Mouse (Mus musculus): Measurements from ENCODE around the gene Ocm. TPM values are rescaled to one million over a fixed set of nuclear protein-coding genes. Genes with fewer than 3 reads are reported as not detected.

Gene Ocm
- polyA plus RNA-seq (2016; fragmentation: Nextera tagmentation; extraction: Ambion mirVana): not detected in 2 replicates

DNA sequence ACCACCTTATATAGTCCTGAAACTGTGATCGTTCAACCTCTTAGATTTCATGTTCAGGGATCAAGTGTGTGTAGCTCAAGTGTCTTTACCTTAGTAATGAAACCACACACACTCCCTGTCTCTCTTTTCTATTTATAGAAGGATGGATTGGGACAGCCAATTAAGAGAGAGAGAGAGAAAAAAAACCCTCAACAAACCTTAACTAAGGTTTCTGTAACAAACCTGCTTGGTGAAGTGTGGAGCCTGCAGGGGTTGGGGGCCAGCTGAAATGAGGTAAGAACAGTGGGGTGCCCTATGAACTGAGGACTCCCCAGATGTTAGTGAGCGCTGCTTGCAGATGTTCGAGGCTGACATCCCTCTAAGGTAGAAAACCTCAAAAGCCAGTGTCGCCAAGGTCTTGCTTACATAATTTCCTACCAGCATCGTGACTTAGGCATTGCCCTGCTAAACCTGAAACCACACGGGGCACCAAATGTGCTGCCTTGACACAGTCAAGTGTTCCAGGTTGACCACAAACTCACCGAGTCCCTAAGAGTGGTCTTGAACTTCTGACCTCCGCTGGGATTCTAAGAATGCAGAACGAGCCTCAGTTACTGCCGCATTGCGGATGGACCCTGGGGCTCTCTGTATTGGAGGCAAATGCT lies at the start of gene Ocm:
Gene Ocm, minus strand, starts transcription at position 51 of the 644 bp plus-strand sequence.
- H3K36me3 ChIP-seq: no peaks in the 10 kb centered on the region
- H3K27ac ChIP-seq: no peak within 1 kb of the TSS
- no peaks in the 10 kb centered on the region for H3K27me3 ChIP-seq (ENCODE audit: low read depth, poor library complexity, severe bottlenecking)
- no peaks in the 10 kb centered on the region for H3K9me3 ChIP-seq (replicated peaks)
- H3K4me1 ChIP-seq: no peaks in the 10 kb centered on the region
- 75% methylated on average over 11 of the region's 11 CpGs for WGBS
- no peak within 1 kb of the TSS for H3K4me3 ChIP-seq
- DNase-seq (ENCODE audit: low spot score): no peak

DNA sequence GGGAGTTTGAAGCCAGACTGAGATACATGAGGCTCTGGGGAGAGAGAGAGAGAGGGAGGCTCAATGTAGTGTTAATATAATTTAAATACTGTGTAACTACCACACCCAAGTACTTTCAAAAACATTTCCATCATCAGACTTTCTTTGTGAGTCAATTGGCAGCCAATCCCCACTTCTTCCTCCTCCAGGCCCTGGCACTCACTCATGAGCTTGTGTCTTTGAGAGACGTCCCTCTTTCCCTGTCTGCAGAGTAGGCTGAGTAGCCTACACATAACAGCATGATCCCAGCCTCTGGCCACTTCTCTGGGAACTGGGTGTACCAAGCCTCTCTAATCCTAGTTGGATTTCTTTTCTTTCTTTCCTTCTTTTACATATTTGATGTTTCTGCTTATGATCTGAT lies 44.8 kb upstream of the Ocm start:
- DNase-seq (ENCODE audit: low spot score): no peak
- H3K36me3 ChIP-seq: no peaks in the 10 kb centered on the region
- no peaks in the 10 kb centered on the region for H3K27me3 ChIP-seq (ENCODE audit: low read depth, poor library complexity, severe bottlenecking)
- no peak overlapping the region for H3K27ac ChIP-seq
- 60% methylated on average over 1 of the region's 1 CpGs for WGBS
- no peaks in the 10 kb centered on the region for H3K9me3 ChIP-seq (replicated peaks)
- H3K4me1 ChIP-seq: no peaks in the 10 kb centered on the region
- no peak overlapping the region for H3K4me3 ChIP-seq

DNA sequence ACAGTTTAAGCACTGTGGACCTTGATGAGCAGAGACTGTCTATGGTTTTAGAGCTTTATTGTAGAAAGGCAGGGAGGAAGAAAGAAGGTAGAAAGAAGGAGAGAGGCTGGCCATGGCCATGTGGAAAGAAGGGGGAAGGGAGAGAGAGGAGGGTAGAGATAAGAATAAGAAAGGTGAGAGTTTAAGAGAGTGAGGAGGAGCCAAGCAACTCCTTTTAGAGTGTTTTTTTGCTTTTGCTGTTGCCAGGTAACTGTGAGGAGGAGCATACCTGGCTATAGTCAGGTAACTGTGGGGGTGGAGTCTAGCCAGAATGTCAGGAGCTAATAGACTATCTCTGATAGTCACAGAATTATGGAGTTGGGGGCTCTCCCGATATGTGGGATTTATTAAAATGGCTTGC lies 43.6 kb upstream of the Ocm start:
- WGBS: 97% methylated on average over 1 of the region's 1 CpGs
- DNase-seq (ENCODE audit: low spot score): no peak
- H3K27ac ChIP-seq: no peak overlapping the region
- no peaks in the 10 kb centered on the region for H3K4me1 ChIP-seq
- no peaks in the 10 kb centered on the region for H3K27me3 ChIP-seq (ENCODE audit: low read depth, poor library complexity, severe bottlenecking)
- H3K36me3 ChIP-seq: no peaks in the 10 kb centered on the region
- H3K9me3 ChIP-seq (replicated peaks): no peaks in the 10 kb centered on the region
- H3K4me3 ChIP-seq: no peak overlapping the region

DNA sequence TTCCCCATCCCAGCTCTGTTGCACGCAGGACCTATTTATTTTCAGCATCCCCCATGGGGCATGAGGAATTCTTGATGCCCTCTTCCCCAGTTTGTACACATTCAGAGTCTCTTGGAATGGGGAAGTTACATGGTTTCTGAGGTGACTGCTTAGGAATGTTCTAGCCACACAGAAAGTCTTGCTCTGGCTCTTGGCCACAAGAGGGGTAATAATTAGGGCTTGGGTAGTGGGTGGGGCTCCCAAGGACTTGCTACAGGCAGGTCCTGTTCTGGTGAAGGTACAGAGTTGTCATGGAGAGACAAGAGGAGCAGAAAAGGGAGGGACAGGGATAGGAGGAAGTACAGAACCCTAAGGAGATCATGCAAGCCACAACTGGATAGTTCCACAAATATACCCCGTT lies 39.6 kb upstream of the Ocm start:
- H3K4me1 ChIP-seq: no peaks in the 10 kb centered on the region

DNA sequence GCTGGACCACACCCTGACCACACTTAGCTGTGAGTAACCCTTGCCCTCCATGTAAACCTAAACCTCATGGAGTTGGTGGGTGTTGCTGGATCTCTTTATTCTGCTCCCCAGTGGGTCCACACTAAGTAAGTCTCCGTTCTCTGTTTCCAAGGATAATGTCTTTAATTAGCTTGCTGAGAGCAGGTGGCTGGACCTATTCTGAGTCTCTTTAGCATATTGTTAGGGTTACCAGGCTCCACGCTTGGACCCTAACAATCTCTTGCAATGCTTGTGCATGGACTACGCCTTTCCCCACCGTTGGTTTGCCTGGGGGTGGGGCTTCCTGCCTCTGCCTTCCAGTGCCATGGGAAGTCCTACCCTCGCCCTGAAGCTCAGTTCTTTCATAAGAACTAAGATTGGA lies 37.6 kb upstream of the Ocm start:
- no peaks in the 10 kb centered on the region for H3K27me3 ChIP-seq (ENCODE audit: low read depth, poor library complexity, severe bottlenecking)
- no peaks in the 10 kb centered on the region for H3K9me3 ChIP-seq (replicated peaks)
- no peak for DNase-seq (ENCODE audit: low spot score)
- 83% methylated on average over 5 of the region's 5 CpGs for WGBS
- H3K4me3 ChIP-seq: no peak overlapping the region
- H3K27ac ChIP-seq: no peak overlapping the region
- no peaks in the 10 kb centered on the region for H3K36me3 ChIP-seq
- H3K4me1 ChIP-seq: no peaks in the 10 kb centered on the region

More for the DNA sequence above, 39.6 kb upstream of the Ocm start:
- no peaks in the 10 kb centered on the region for H3K9me3 ChIP-seq (replicated peaks)
- no peaks in the 10 kb centered on the region for H3K36me3 ChIP-seq
- WGBS: 86% methylated on average over 2 of the region's 2 CpGs
- H3K27me3 ChIP-seq (ENCODE audit: low read depth, poor library complexity, severe bottlenecking): no peaks in the 10 kb centered on the region
- DNase-seq (ENCODE audit: low spot score): no peak
- no peak overlapping the region for H3K4me3 ChIP-seq
- H3K27ac ChIP-seq: no peak overlapping the region

DNA sequence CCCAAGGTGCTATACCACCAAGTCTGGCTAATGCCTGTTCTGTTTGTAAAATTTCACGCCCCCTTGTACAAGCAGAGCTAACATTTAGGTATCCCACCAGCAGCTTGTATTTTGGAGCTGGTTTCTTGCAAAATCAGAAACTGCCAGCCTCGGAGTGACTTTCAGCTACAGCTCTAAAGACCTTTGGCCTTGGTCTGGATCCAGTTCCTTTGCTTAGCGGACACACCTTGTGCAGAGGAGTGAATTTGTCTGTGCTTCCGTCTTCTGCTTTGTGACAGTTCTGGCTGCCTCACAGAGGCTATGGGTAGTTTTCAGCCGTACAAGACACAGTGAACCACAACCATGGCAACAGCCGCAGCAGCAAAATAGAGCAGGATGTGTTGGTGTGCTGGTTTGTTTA lies 27.9 kb upstream of the Ocm start:
- H3K9me3 ChIP-seq (replicated peaks): no peaks in the 10 kb centered on the region
- H3K27ac ChIP-seq: no peak overlapping the region
- no peaks in the 10 kb centered on the region for H3K27me3 ChIP-seq (ENCODE audit: low read depth, poor library complexity, severe bottlenecking)
- no peaks in the 10 kb centered on the region for H3K4me1 ChIP-seq
- no peak for DNase-seq (ENCODE audit: low spot score)
- H3K4me3 ChIP-seq: no peak overlapping the region
- no peaks in the 10 kb centered on the region for H3K36me3 ChIP-seq
- 91% methylated on average over 6 of the region's 6 CpGs for WGBS

DNA sequence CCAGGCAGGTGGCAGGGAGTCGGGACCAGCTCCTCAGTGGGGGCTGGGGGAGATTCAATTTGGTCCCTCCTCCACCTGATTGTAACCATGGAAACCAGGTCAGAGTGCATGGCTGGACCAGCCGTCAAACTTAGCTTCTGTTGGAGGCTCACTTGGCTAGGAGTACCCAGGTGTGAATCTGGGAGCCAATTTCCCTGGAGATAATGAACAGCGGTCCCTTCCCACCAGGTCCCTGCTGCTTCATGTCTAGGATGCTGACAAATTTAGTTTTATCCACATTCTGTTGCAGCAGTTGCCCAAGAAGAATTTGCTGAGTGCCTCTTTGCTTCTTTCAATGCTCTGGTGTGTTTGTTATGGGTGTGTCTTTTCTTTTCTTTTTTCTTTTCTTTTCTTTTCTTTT lies 27.0 kb upstream of the Ocm start:
- no peaks in the 10 kb centered on the region for H3K9me3 ChIP-seq (replicated peaks)
- DNase-seq (ENCODE audit: low spot score): no peak
- no peaks in the 10 kb centered on the region for H3K36me3 ChIP-seq
- H3K27me3 ChIP-seq (ENCODE audit: low read depth, poor library complexity, severe bottlenecking): no peaks in the 10 kb centered on the region
- H3K4me1 ChIP-seq: no peaks in the 10 kb centered on the region
- H3K27ac ChIP-seq: no peak overlapping the region
- 44% methylated on average over 3 of the region's 3 CpGs for WGBS
- H3K4me3 ChIP-seq: no peak overlapping the region

DNA sequence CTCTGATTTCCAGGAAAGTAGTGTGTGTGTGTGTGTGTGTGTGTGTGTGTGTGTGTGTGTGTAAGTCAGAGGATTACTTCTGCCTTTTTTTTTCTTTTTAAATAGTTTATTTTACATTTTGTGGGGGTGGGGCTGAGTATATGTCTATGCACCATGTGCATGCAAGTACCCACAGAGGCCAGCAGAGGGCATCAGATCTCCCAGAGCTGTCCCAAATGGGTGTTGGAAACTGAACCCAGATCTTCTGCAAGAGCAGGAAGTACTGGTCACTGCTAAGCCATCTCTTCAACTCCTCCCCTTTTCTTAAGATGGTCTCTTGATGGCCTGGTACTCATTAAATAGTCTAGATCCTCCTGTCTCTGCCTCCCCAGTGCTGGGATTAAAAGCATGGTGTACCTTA lies 24.8 kb upstream of the Ocm start:
- H3K36me3 ChIP-seq: no peaks in the 10 kb centered on the region
- no peak for DNase-seq (ENCODE audit: low spot score)
- H3K27ac ChIP-seq: no peak overlapping the region
- no peaks in the 10 kb centered on the region for H3K9me3 ChIP-seq (replicated peaks)
- H3K4me3 ChIP-seq: no peak overlapping the region
- no peaks in the 10 kb centered on the region for H3K27me3 ChIP-seq (ENCODE audit: low read depth, poor library complexity, severe bottlenecking)
- 0 out of 2 replicates have a peak, but pooled peaks cover 5% of the 10 kb centered on the region for H3K4me1 ChIP-seq

DNA sequence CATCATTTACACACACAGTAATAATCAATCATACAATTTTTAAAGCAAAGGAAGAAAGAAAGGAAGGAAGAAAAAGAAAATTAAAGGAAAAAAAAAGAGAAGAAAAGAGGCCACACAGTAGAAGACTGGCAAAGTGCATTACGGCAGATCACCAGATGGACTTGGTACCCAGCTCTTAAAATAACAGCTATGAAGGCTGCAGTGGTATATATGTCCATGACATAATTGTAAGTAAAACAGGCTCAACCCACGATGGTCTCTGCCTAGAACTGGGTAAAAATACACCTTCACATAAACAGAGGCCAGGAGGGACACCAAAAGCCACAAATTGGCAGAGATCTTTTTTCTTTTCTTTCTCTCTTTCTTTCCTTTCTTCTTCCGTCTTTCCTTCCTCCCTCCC lies 23.4 kb upstream of the Ocm start:
- no peak for DNase-seq (ENCODE audit: low spot score)
- no peak overlapping the region for H3K27ac ChIP-seq
- WGBS: 71% methylated on average over 3 of the region's 3 CpGs
- H3K4me1 ChIP-seq: 0 out of 2 replicates have a peak, but pooled peaks cover 5% of the 10 kb centered on the region
- H3K4me3 ChIP-seq: no peak overlapping the region
- no peaks in the 10 kb centered on the region for H3K36me3 ChIP-seq
- no peaks in the 10 kb centered on the region for H3K9me3 ChIP-seq (replicated peaks)
- no peaks in the 10 kb centered on the region for H3K27me3 ChIP-seq (ENCODE audit: low read depth, poor library complexity, severe bottlenecking)

DNA sequence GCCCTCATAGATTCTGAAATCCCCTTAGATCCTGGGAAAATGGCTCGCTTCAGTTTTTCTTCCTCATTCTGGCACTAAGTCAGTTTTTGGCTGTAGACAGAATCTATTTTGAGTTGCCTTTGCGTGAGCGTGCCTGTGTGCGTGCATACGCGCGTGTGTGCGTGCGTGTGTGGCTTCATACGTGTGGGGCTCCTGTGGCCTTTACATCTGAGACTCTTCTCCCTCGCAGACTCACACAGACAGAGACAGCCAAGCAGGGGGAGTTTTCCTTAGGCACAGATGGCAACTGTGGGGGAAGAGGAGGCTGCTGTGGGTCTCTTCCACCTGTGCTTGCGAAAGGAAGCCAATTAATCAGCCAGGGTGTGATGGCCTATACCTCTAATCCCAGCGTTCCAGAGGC lies 20.9 kb upstream of the Ocm start:
- 68% methylated on average over 13 of the region's 13 CpGs for WGBS
- DNase-seq (ENCODE audit: low spot score): no peak
- H3K4me1 ChIP-seq: 0 out of 2 replicates have a peak, but pooled peaks cover 5% of the 10 kb centered on the region
- H3K36me3 ChIP-seq: no peaks in the 10 kb centered on the region
- no peak overlapping the region for H3K4me3 ChIP-seq
- H3K27me3 ChIP-seq (ENCODE audit: low read depth, poor library complexity, severe bottlenecking): no peaks in the 10 kb centered on the region
- no peak overlapping the region for H3K27ac ChIP-seq
- no peaks in the 10 kb centered on the region for H3K9me3 ChIP-seq (replicated peaks)

DNA sequence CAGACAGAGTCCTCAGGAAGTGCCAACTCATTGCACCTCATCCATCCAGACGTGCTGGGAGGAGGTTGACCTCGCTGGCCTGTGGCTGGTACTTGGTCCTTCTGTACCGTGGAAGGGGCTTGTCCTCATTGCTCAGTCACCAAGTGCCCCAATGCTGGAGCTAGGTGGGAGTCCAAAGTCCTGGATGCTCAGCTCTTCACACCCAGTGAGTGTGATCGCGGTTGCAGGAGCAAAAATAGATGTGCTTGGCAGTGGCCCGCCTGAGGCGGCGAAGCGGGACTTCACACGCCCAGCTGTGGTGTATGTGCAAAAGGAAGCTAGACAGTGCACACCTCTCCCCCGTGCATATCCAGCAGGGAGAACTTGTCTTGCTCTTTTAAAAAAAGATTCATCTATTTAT lies 16.7 kb upstream of the Ocm start:
- H3K27ac ChIP-seq: no peak overlapping the region

DNA sequence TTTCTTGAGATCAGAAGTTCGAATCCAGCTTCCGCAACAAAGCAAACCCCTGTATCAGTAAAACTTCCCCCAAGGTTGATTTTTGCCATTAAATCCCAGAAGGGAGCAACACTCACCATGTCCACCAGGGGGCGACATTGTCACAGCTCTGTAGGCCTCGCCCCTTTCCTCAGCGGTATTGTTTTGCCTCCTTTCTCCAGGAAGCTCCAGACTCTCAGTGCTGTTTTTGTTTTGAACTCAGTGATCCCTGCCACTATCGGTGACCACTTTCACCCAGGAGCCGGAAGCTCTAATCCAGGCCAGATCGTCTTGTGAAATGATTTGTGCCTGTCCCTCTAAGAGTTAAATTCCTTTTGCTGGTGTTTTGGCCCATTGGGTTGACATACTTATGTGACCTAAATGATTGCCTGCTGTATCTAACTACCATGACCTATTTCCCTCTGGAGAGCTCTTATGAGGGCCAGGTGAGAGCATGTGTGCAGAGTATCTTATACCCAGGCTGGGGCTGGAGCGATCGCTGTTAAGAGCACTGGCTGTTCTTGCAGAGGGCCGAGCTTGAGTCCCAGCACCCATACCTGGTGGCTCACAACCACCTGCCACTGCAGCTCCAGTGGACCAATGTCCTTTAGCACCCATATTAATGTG lies 14.4 kb upstream of the Ocm start:
- Histone ChIP-seq H3K4me1 (no peaks in the 10 kb centered on the region), H3K27ac (0 out of 2 replicates have a peak overlapping the region, but pooled peaks have one; percentile 36), H3K36me3 (no peaks in the 10 kb centered on the region), H3K9me3 (replicated peaks) (no peaks in the 10 kb centered on the region), H3K4me3 (no peak overlapping the region), H3K27me3 (ENCODE audit: low read depth, poor library complexity, severe bottlenecking) (no peaks in the 10 kb centered on the region)
- peak; percentile 84 for DNase-seq (ENCODE audit: low spot score)
- 52% methylated on average over 11 of the region's 11 CpGs for WGBS

More for the DNA sequence above, 16.7 kb upstream of the Ocm start:
- Histone ChIP-seq H3K9me3 (replicated peaks) (no peaks in the 10 kb centered on the region), H3K27me3 (ENCODE audit: low read depth, poor library complexity, severe bottlenecking) (no peaks in the 10 kb centered on the region), H3K4me3 (no peak overlapping the region), H3K36me3 (no peaks in the 10 kb centered on the region), H3K4me1 (0 out of 2 replicates have a peak, but pooled peaks cover 5% of the 10 kb centered on the region)
- WGBS: 90% methylated on average over 11 of the region's 11 CpGs
- DNase-seq (ENCODE audit: low spot score): no peak

DNA sequence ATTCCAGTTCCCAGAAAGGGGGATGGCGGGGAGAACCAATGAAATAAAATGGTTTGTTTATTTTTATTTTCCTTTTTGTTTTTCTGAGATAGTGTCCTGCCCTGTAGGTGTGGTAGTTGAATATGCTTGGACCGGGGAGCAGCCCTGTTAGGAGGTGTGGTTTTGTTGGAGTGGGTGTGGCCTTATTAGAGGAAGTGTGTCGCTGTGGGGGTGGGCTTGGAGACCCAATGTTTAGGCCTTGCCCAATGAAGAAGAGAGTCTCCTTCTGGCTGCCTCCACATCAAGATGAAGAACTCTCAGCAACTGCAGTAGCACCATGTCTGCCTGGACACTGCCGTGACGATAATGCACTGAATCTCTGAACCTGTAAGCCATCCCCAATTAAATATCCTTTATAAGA lies 13.4 kb upstream of the Ocm start:
- DNase-seq (ENCODE audit: low spot score): no peak
- WGBS: 92% methylated on average over 5 of the region's 5 CpGs
- Histone ChIP-seq H3K4me3 (no peak overlapping the region), H3K36me3 (no peaks in the 10 kb centered on the region), H3K27ac (no peak overlapping the region), H3K4me1 (no peaks in the 10 kb centered on the region), H3K27me3 (ENCODE audit: low read depth, poor library complexity, severe bottlenecking) (no peaks in the 10 kb centered on the region), H3K9me3 (replicated peaks) (no peaks in the 10 kb centered on the region)
